Mouse (Mus musculus) liver, adult 2 months (tissue): ENCODE data around the gene Prickle2. TPM values are rescaled to one million over a fixed set of nuclear protein-coding genes. Genes with fewer than 3 reads are reported as not detected.
A peak's percentile ranks its signal among the peaks of the same experiment; 100 is the strongest.

Source experiments
- DNase-seq: peaks from one replicate; pipeline ENCODE4 v3.0.0-alpha.2; 2011; ENCODE audit warnings: low read depth, low spot score; ENCODE audit errors: extremely low read depth
- H3K27ac ChIP-seq: fragments of 200-500 bp; replicated peaks from 2 replicates; pipeline ENCODE4 v1.5.1; 2012; ENCODE audit warnings: low read depth, mild to moderate bottlenecking, control low read depth, inconsistent platforms, low read length; ENCODE audit not compliant: insufficient read depth
- H3K27me3 ChIP-seq: fragments of 200-500 bp; 2 replicates; pipeline ENCODE4 v1.6.1; 2012; ENCODE audit warnings: mild to moderate bottlenecking, moderate library complexity, low read length, inconsistent platforms; ENCODE audit not compliant: control insufficient read depth, insufficient read depth
- H3K36me3 ChIP-seq: fragments of 200-500 bp; 2 replicates; pipeline ENCODE4 v1.6.1; 2012; ENCODE audit warnings: low read length, inconsistent platforms; ENCODE audit not compliant: control insufficient read depth, insufficient read depth
- H3K4me1 ChIP-seq: fragments of 200-500 bp; 2 replicates; pipeline ENCODE4 v1.6.1; 2011; ENCODE audit warnings: low read length; ENCODE audit not compliant: control insufficient read depth, insufficient read depth
- H3K4me3 ChIP-seq: fragments of 200-500 bp; 2 replicates; pipeline ENCODE4 v1.5.1; 2011; ENCODE audit warnings: low read depth, mild to moderate bottlenecking, control low read depth, low read length, moderate library complexity; ENCODE audit not compliant: insufficient read depth
- H3K79me2 ChIP-seq: fragments of 200-500 bp; 2 replicates; pipeline ENCODE4 v1.6.1; 2012; ENCODE audit warnings: inconsistent platforms, mild to moderate bottlenecking, low read length, moderate library complexity; ENCODE audit not compliant: control insufficient read depth, insufficient read depth
- H3K9ac ChIP-seq: fragments of 200-500 bp; 2 replicates; pipeline ENCODE4 v1.6.1; 2012; ENCODE audit warnings: low read depth, mild to moderate bottlenecking, control low read depth, inconsistent platforms, low read length
- CTCF ChIP-seq: fragments of 200-500 bp; IDR thresholded peaks from 2 replicates; pipeline ENCODE4 v1.5.1; 2011; ENCODE audit warnings: low read depth, low read length, control low read depth
- POLR2A ChIP-seq: fragments of 200-500 bp; IDR thresholded peaks from 2 replicates; pipeline ENCODE4 v1.6.1; 2011; ENCODE audit warnings: low read length, control low read depth; ENCODE audit not compliant: insufficient read depth; ENCODE audit errors: extremely low read depth
- WGBS: fragments of 180-500 bp; shearing (Covaris S2); methylation state at CpG from one replicate; pipeline ENCODE4 v1.1.7; 2018; 5-methylcytosine and 5-hydroxymethylcytosine counted together
- polyA plus RNA-seq: library from polyadenylated mRNA; depleted of rRNA; stranded (reverse); fragments of >200 nt; gene quantifications from 2 replicates; pipeline ENCODE4 v1.2.3, GENCODE M21; 2012
- total RNA-seq: library from RNA; depleted of rRNA; stranded (reverse); fragments of >200 nt; gene quantifications from 2 replicates; pipeline ENCODE4 v1.2.3, GENCODE M21; 2014

The Prickle2 gene
- total and polyA plus RNA-seq, 2 experiments: 0.42 to 1.1 TPM

GRCm38 (mm10) chr6:92465666-92466065 is 240.3 kb downstream of the Prickle2 start:
- no peaks in the 10 kb centered on the region for H3K36me3 ChIP-seq
- H3K9ac ChIP-seq: no peak overlapping the region
- no peak overlapping the region for H3K27ac ChIP-seq
- H3K4me1 ChIP-seq: peaks cover 2% of the 10 kb centered on the region; the same call in 1 of the 2 replicates
- no peaks in the 10 kb centered on the region for H3K79me2 ChIP-seq
- no peak for TF ChIP-seq POLR2A
- no peak for TF ChIP-seq CTCF
- no peak for DNase-seq
- H3K4me3 ChIP-seq: no peak overlapping the region
- 53% methylated on average over 1 of the region's 1 CpGs for WGBS
- no peaks in the 10 kb centered on the region for H3K27me3 ChIP-seq

GRCm38 (mm10) chr6:92464781-92465337 is 241.1 kb downstream of the Prickle2 start:
- no peaks in the 10 kb centered on the region for H3K27me3 ChIP-seq
- peak; percentile 24 for DNase-seq
- H3K27ac ChIP-seq: peak overlapping the region; percentile 88
- 32% methylated on average over 7 of the region's 7 CpGs for WGBS
- TF ChIP-seq CTCF (no peak), POLR2A (no peak)
- no peaks in the 10 kb centered on the region for H3K36me3 ChIP-seq
- H3K4me1 ChIP-seq: peaks cover 2% of the 10 kb centered on the region; the same call in 1 of the 2 replicates
- no peaks in the 10 kb centered on the region for H3K79me2 ChIP-seq
- H3K4me3 ChIP-seq: no peak overlapping the region
- no peak overlapping the region for H3K9ac ChIP-seq

- Histone ChIP-seq H3K27ac (no peak overlapping the region), H3K9ac (no peak overlapping the region), H3K79me2 (no peaks in the 10 kb centered on the region), H3K4me1 (peaks cover 2% of the 10 kb centered on the region; the same call in 1 of the 2 replicates), H3K4me3 (no peak overlapping the region), H3K27me3 (no peaks in the 10 kb centered on the region), H3K36me3 (no peaks in the 10 kb centered on the region)
- no peak for DNase-seq
- 64% methylated on average over 9 of the region's 9 CpGs for WGBS
- TF ChIP-seq POLR2A: no peak
- TF ChIP-seq CTCF: no peak
Measured at GRCm38 (mm10) chr6:92463768-92464167, 242.2 kb downstream of the Prickle2 start.

- Histone ChIP-seq H3K4me1 (peaks cover 2% of the 10 kb centered on the region; the same call in 1 of the 2 replicates), H3K4me3 (no peak overlapping the region), H3K79me2 (no peaks in the 10 kb centered on the region), H3K36me3 (no peaks in the 10 kb centered on the region), H3K27me3 (no peaks in the 10 kb centered on the region), H3K9ac (no peak overlapping the region), H3K27ac (no peak overlapping the region)
- TF ChIP-seq CTCF: no peak
- TF ChIP-seq POLR2A: no peak
- no peak for DNase-seq
- 86% methylated on average over 2 of the region's 2 CpGs for WGBS
Measured at GRCm38 (mm10) chr6:92460750-92461149, 245.2 kb downstream of the Prickle2 start.

GRCm38 (mm10) chr6:92458026-92458425 is 247.9 kb downstream of the Prickle2 start:
- Histone ChIP-seq H3K4me1 (no peaks in the 10 kb centered on the region), H3K36me3 (no peaks in the 10 kb centered on the region), H3K27ac (no peak overlapping the region), H3K9ac (no peak overlapping the region), H3K79me2 (no peaks in the 10 kb centered on the region), H3K4me3 (no peak overlapping the region), H3K27me3 (no peaks in the 10 kb centered on the region)
- no peak for DNase-seq
- TF ChIP-seq CTCF (no peak), POLR2A (no peak)
- WGBS: 66% methylated on average over 4 of the region's 4 CpGs

- TF ChIP-seq POLR2A (no peak), CTCF (no peak)
- 83% methylated on average over 1 of the region's 1 CpGs for WGBS
- Histone ChIP-seq H3K4me3 (no peak overlapping the region), H3K36me3 (no peaks in the 10 kb centered on the region), H3K27ac (no peak overlapping the region), H3K4me1 (0 out of 2 replicates have a peak, but pooled peaks cover 2% of the 10 kb centered on the region), H3K27me3 (no peaks in the 10 kb centered on the region), H3K9ac (no peak overlapping the region), H3K79me2 (no peaks in the 10 kb centered on the region)
- DNase-seq: no peak
Measured at GRCm38 (mm10) chr6:92451421-92451820, 254.5 kb downstream of the Prickle2 start.
